Mouse (Mus musculus): ENCODE measurements around the gene Ptprd. TPM values are rescaled to one million over a fixed set of nuclear protein-coding genes. Genes with fewer than 3 reads are reported as not detected.

The Ptprd gene
- polyA plus RNA-seq, 1 experiment from 2014 or later = 145 TPM

GRCm38 (mm10) chr4:76282886-76283285, 1928.9 kb downstream of the Ptprd start:
- H3K36me3 ChIP-seq (ENCODE audit: control insufficient read depth, insufficient read depth, low read length) = no peaks in the 10 kb centered on the region
- H3K4me1 ChIP-seq (ENCODE audit: control insufficient read depth, insufficient read depth, low read length) = no peaks in the 10 kb centered on the region
- H3K4me3 ChIP-seq (ENCODE audit: low read depth, low read length) = no peak overlapping the region
- no peak overlapping the region for H3K27ac ChIP-seq (ENCODE audit: low read depth, low read length)
- no peaks in the 10 kb centered on the region for H3K27me3 ChIP-seq (ENCODE audit: control insufficient read depth, insufficient read depth, low read length)
- H3K9ac ChIP-seq (replicated peaks; ENCODE audit: low read depth, low read length) = no peak overlapping the region
- no peaks in the 10 kb centered on the region for H3K9me3 ChIP-seq (ENCODE audit: control insufficient read depth, low read length)
- WGBS = 31% methylated on average over 4 of the region's 4 CpGs
- H3K4me2 ChIP-seq (ENCODE audit: low read depth, low read length) = no peak overlapping the region
- no peak for ATAC-seq (ENCODE audit: low read depth)

- no peak for ATAC-seq (ENCODE audit: low read depth)
These were observed 1949.0 kb downstream of the Ptprd start for GRCm38 (mm10) chr4:76262727-76263126.

GRCm38 (mm10) chr4:76260686-76261085, 1951.1 kb downstream of the Ptprd start:
- Histone ChIP-seq H3K9me3 (ENCODE audit: control insufficient read depth, low read length) (no peaks in the 10 kb centered on the region), H3K4me3 (ENCODE audit: low read depth, low read length) (no peak overlapping the region), H3K4me2 (ENCODE audit: low read depth, low read length) (no peak overlapping the region), H3K36me3 (ENCODE audit: control insufficient read depth, insufficient read depth, low read length) (no peaks in the 10 kb centered on the region), H3K27me3 (ENCODE audit: control insufficient read depth, insufficient read depth, low read length) (no peaks in the 10 kb centered on the region), H3K9ac (replicated peaks; ENCODE audit: low read depth, low read length) (no peak overlapping the region), H3K4me1 (ENCODE audit: control insufficient read depth, insufficient read depth, low read length) (0 out of 2 replicates have a peak, but pooled peaks cover 5% of the 10 kb centered on the region), H3K27ac (ENCODE audit: low read depth, low read length) (no peak overlapping the region)
- WGBS = 90% methylated on average over 1 of the region's 1 CpGs
- ATAC-seq (ENCODE audit: low read depth) = no peak

More at GRCm38 (mm10) chr4:76262727-76263126, 1949.0 kb downstream of the Ptprd start:
- Histone ChIP-seq H3K36me3 (ENCODE audit: control insufficient read depth, insufficient read depth, low read length) (no peaks in the 10 kb centered on the region), H3K9me3 (ENCODE audit: control insufficient read depth, low read length) (no peaks in the 10 kb centered on the region), H3K27me3 (ENCODE audit: control insufficient read depth, insufficient read depth, low read length) (no peaks in the 10 kb centered on the region), H3K4me1 (ENCODE audit: control insufficient read depth, insufficient read depth, low read length) (0 out of 2 replicates have a peak, but pooled peaks cover 5% of the 10 kb centered on the region), H3K4me2 (ENCODE audit: low read depth, low read length) (no peak overlapping the region), H3K4me3 (ENCODE audit: low read depth, low read length) (no peak overlapping the region), H3K9ac (replicated peaks; ENCODE audit: low read depth, low read length) (no peak overlapping the region), H3K27ac (ENCODE audit: low read depth, low read length) (no peak overlapping the region)
- 93% methylated on average over 4 of the region's 4 CpGs for WGBS

GRCm38 (mm10) chr4:76260286-76260685, 1951.5 kb downstream of the Ptprd start:
- Histone ChIP-seq H3K27me3 (ENCODE audit: control insufficient read depth, insufficient read depth, low read length) (no peaks in the 10 kb centered on the region), H3K4me3 (ENCODE audit: low read depth, low read length) (no peak overlapping the region), H3K27ac (ENCODE audit: low read depth, low read length) (no peak overlapping the region), H3K36me3 (ENCODE audit: control insufficient read depth, insufficient read depth, low read length) (no peaks in the 10 kb centered on the region), H3K4me1 (ENCODE audit: control insufficient read depth, insufficient read depth, low read length) (0 out of 2 replicates have a peak, but pooled peaks cover 5% of the 10 kb centered on the region), H3K4me2 (ENCODE audit: low read depth, low read length) (no peak overlapping the region), H3K9ac (replicated peaks; ENCODE audit: low read depth, low read length) (no peak overlapping the region), H3K9me3 (ENCODE audit: control insufficient read depth, low read length) (no peaks in the 10 kb centered on the region)
- 66% methylated on average over 3 of the region's 3 CpGs for WGBS
- ATAC-seq (ENCODE audit: low read depth) = no peak

- Histone ChIP-seq H3K4me3 (ENCODE audit: low read depth, low read length) (no peak overlapping the region), H3K4me1 (ENCODE audit: control insufficient read depth, insufficient read depth, low read length) (0 out of 2 replicates have a peak, but pooled peaks cover 5% of the 10 kb centered on the region), H3K27ac (ENCODE audit: low read depth, low read length) (no peak overlapping the region), H3K9ac (replicated peaks; ENCODE audit: low read depth, low read length) (no peak overlapping the region), H3K4me2 (ENCODE audit: low read depth, low read length) (no peak overlapping the region), H3K36me3 (ENCODE audit: control insufficient read depth, insufficient read depth, low read length) (no peaks in the 10 kb centered on the region), H3K27me3 (ENCODE audit: control insufficient read depth, insufficient read depth, low read length) (no peaks in the 10 kb centered on the region), H3K9me3 (ENCODE audit: control insufficient read depth, low read length) (no peaks in the 10 kb centered on the region)
- ATAC-seq (ENCODE audit: low read depth) = 0 out of 2 replicates have a peak, but pooled peaks have one; percentile 25
- 43% methylated on average over 2 of the region's 2 CpGs for WGBS
These were observed 1952.1 kb downstream of the Ptprd start for GRCm38 (mm10) chr4:76259636-76260035.

DNA sequence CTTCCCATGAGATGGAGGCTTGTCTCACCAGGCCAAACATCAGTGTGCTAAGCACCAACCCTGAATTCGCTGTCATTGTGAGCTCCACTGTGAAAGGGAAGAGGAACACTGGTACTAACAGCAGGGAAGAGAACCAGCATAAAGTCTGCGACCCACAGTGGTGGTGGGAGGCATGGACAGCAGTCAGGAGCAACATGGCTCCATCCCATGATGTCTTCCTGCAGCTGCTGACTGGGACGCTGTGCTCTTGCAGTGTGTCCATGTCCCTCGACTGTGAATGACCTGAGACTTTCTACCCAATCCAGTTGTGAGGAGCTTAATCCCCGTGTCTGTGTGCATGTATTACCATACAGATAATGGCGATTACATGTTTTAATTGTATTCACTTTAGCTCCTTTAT, 1967.4 kb downstream of the Ptprd start:
- Histone ChIP-seq H3K4me1 (ENCODE audit: control insufficient read depth, insufficient read depth, low read length) (peaks cover 17% of the 10 kb centered on the region), H3K9me3 (ENCODE audit: control insufficient read depth, low read length) (no peaks in the 10 kb centered on the region), H3K4me3 (ENCODE audit: low read depth, low read length) (no peak overlapping the region), H3K4me2 (ENCODE audit: low read depth, low read length) (no peak overlapping the region), H3K27me3 (ENCODE audit: control insufficient read depth, insufficient read depth, low read length) (no peaks in the 10 kb centered on the region), H3K36me3 (ENCODE audit: control insufficient read depth, insufficient read depth, low read length) (no peaks in the 10 kb centered on the region), H3K27ac (ENCODE audit: low read depth, low read length) (no peak overlapping the region), H3K9ac (replicated peaks; ENCODE audit: low read depth, low read length) (no peak overlapping the region)
- ATAC-seq (ENCODE audit: low read depth) = peak; percentile 48; the same call in 1 of the 2 replicates
- 29% methylated on average over 6 of the region's 6 CpGs for WGBS

DNA sequence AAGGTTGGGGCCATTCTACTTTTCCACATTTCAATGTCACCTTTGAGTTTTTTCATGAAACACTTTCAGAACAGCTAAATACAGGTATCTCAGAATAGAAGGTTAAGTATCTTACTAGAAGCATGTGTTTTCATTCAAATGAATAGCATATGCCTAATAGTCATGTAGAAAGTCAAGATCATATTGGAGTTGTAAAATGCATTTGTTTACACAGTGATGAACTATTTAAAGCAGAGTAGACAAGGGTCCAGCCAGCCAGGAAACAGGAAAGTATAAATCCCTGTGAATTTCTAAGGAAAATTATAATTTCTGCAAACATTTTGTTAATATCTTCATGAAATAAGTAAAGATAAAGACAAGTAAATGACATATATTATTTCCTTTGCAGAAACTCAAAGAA, 1970.2 kb downstream of the Ptprd start:
- H3K27me3 ChIP-seq (ENCODE audit: control insufficient read depth, insufficient read depth, low read length) = no peaks in the 10 kb centered on the region
- H3K4me1 ChIP-seq (ENCODE audit: control insufficient read depth, insufficient read depth, low read length) = peaks cover 25% of the 10 kb centered on the region
- H3K9ac ChIP-seq (replicated peaks; ENCODE audit: low read depth, low read length) = no peak overlapping the region
- no peak overlapping the region; the same call in 1 of the 2 replicates for H3K27ac ChIP-seq (ENCODE audit: low read depth, low read length)
- H3K4me2 ChIP-seq (ENCODE audit: low read depth, low read length) = no peak overlapping the region
- no peaks in the 10 kb centered on the region for H3K36me3 ChIP-seq (ENCODE audit: control insufficient read depth, insufficient read depth, low read length)
- no peak overlapping the region for H3K4me3 ChIP-seq (ENCODE audit: low read depth, low read length)
- no peak for ATAC-seq (ENCODE audit: low read depth)
- H3K9me3 ChIP-seq (ENCODE audit: control insufficient read depth, low read length) = no peaks in the 10 kb centered on the region

DNA sequence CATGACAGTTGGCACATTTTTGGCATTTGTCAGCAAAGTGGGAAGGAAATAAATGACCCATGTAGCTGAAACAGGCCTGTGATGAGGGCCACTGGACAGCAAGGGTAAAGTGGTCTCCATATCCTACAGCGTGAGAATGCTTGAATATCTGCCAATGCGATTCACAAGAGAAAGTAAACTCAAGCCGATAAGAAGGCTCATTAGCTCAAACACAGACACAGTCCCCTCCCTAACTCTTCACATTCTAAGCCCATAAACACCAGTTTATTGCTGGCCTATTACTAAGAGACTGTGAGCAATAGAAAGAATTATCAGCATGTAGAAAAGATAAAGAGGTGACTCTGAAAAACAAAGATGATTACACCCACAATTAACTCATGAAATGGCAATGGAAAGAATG, 1970.6 kb downstream of the Ptprd start:
- H3K27me3 ChIP-seq (ENCODE audit: control insufficient read depth, insufficient read depth, low read length) = no peaks in the 10 kb centered on the region
- ATAC-seq (ENCODE audit: low read depth) = peak; percentile 18; the same call in 1 of the 2 replicates
- H3K4me1 ChIP-seq (ENCODE audit: control insufficient read depth, insufficient read depth, low read length) = peaks cover 25% of the 10 kb centered on the region
- H3K9ac ChIP-seq (replicated peaks; ENCODE audit: low read depth, low read length) = no peak overlapping the region
- no peak overlapping the region; the same call in 1 of the 2 replicates for H3K27ac ChIP-seq (ENCODE audit: low read depth, low read length)
- 17% methylated on average over 3 of the region's 3 CpGs for WGBS
- H3K36me3 ChIP-seq (ENCODE audit: control insufficient read depth, insufficient read depth, low read length) = no peaks in the 10 kb centered on the region
- H3K4me3 ChIP-seq (ENCODE audit: low read depth, low read length) = no peak overlapping the region
- H3K9me3 ChIP-seq (ENCODE audit: control insufficient read depth, low read length) = no peaks in the 10 kb centered on the region
- H3K4me2 ChIP-seq (ENCODE audit: low read depth, low read length) = no peak overlapping the region

GRCm38 (mm10) chr4:76239063-76239462, 1972.7 kb downstream of the Ptprd start:
- peak overlapping the region; percentile 70 for H3K27ac ChIP-seq (ENCODE audit: low read depth, low read length)

More at GRCm38 (mm10) chr4:76239063-76239462, 1972.7 kb downstream of the Ptprd start:
- H3K27me3 ChIP-seq (ENCODE audit: control insufficient read depth, insufficient read depth, low read length) = no peaks in the 10 kb centered on the region
- H3K9ac ChIP-seq (replicated peaks; ENCODE audit: low read depth, low read length) = peak overlapping the region; percentile 34
- no peaks in the 10 kb centered on the region for H3K9me3 ChIP-seq (ENCODE audit: control insufficient read depth, low read length)
- peak; percentile 76 for ATAC-seq (ENCODE audit: low read depth)
- H3K36me3 ChIP-seq (ENCODE audit: control insufficient read depth, insufficient read depth, low read length) = no peaks in the 10 kb centered on the region
- peak overlapping the region; percentile 35 for H3K4me2 ChIP-seq (ENCODE audit: low read depth, low read length)
- WGBS = 7% methylated on average over 5 of the region's 5 CpGs
- no peak overlapping the region for H3K4me3 ChIP-seq (ENCODE audit: low read depth, low read length)
- H3K4me1 ChIP-seq (ENCODE audit: control insufficient read depth, insufficient read depth, low read length) = peaks cover 25% of the 10 kb centered on the region

Measured in neural tube, embryonic 14.5 days (tissue).